Mouse (Mus musculus) lung, postnatal 10 days (tissue): ENCODE data around the gene Bag5.
A peak's percentile ranks its signal among the peaks of the same experiment; 100 is the strongest.

Source experiments
- DNase-seq: peaks from one replicate; pipeline ENCODE4 v3.0.0; 2021

Bag5 gene

GRCm38 (mm10) chr12:111696239-111696638 lies 16.8 kb downstream of the Bag5 start:
- peak; percentile 86 for DNase-seq

GRCm38 (mm10) chr12:111694880-111695804 lies 17.9 kb downstream of the Bag5 start:
- DNase-seq, result peak; percentile 76

- peak; percentile 71 for DNase-seq
Observed at GRCm38 (mm10) chr12:111694271-111694781, 18.7 kb downstream of the Bag5 start.

- DNase-seq, result no peak
Observed at GRCm38 (mm10) chr12:111693341-111694270, 19.5 kb downstream of the Bag5 start.

- no peak for DNase-seq
Observed at GRCm38 (mm10) chr12:111692899-111693298, 20.2 kb downstream of the Bag5 start.

GRCm38 (mm10) chr12:111691346-111691872 lies 21.6 kb downstream of the Bag5 start:
- peak; percentile 88 for DNase-seq

- DNase-seq, result peak; percentile 66
Observed at GRCm38 (mm10) chr12:111689426-111689825, 23.6 kb downstream of the Bag5 start.

- no peak for DNase-seq
Observed at GRCm38 (mm10) chr12:111688069-111688428, 25.0 kb downstream of the Bag5 start.

- DNase-seq, result peak; percentile 88
Observed at GRCm38 (mm10) chr12:111687350-111688068, 25.5 kb downstream of the Bag5 start.

GRCm38 (mm10) chr12:111686390-111686789 lies 26.7 kb downstream of the Bag5 start:
- DNase-seq, result no peak

- peak; percentile 81 for DNase-seq
Observed at GRCm38 (mm10) chr12:111682806-111683205, 30.3 kb downstream of the Bag5 start.

- peak; percentile 76 for DNase-seq
Observed at GRCm38 (mm10) chr12:111682003-111682402, 31.1 kb downstream of the Bag5 start.

GRCm38 (mm10) chr12:111681305-111681704 lies 31.8 kb downstream of the Bag5 start:
- peak; percentile 86 for DNase-seq

- DNase-seq, result no peak
Observed at GRCm38 (mm10) chr12:111680661-111681060, 32.4 kb downstream of the Bag5 start.

GRCm38 (mm10) chr12:111678997-111679396 lies 34.1 kb downstream of the Bag5 start:
- DNase-seq, result no peak

GRCm38 (mm10) chr12:111678670-111678933 lies 34.5 kb downstream of the Bag5 start:
- DNase-seq, result no peak

GRCm38 (mm10) chr12:111677882-111678669 lies 35.0 kb downstream of the Bag5 start, which contains the start of gene Trmt61a:
TSS of gene Trmt61a (plus strand) at chr12:111678105.
- peak; percentile 95 for DNase-seq

GRCm38 (mm10) chr12:111677421-111677820 lies 35.6 kb downstream of the Bag5 start:
- DNase-seq, result peak; percentile 72

GRCm38 (mm10) chr12:111675797-111676580 lies 37.1 kb downstream of the Bag5 start:
- DNase-seq, result no peak

GRCm38 (mm10) chr12:111674850-111675486 lies 38.1 kb downstream of the Bag5 start:
- no peak for DNase-seq
